Mouse (Mus musculus): ENCODE data around the gene Stat5b.

DNA sequence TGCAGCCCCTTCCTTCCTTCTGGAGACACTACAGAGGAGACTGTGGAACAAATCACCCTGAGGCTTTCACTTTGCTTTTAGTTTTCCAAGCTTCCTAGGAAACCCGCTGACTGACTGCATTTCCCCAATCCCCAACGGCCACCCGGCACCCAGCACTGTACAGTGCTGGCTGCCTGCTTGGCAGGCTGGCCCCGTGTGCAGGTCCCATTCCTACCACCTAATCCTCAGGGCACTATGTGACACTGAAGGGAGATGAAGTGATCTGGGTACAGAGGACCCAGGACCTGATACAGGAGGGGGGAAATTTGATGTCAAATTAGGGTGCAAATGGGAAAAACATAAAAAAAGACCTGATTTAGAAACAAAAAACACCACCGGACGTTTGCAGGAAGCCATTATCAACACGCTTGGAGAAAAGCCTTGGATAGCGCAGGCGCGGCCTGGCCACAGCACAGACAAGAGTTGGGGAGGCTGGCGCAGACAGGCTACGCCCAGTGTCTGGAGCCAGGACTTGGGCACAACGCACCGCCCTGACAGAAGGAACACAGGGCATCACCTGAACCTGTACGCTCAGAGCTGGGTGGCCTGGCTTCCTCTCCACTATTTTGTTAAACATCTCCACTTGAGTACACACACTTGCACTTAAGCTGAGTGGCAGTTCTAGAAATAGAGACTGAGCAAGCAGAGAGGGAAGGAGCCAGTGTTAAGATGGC, 68.6 kb downstream of the Stat5b start:
- TF ChIP-seq POLR2A (IDR thresholded peaks at IDR 0.05; ENCODE audit: control insufficient read depth in 1 of 2, insufficient read depth in 1 of 2, low read depth in 1 of 2, low read length in 2 of 2, poor library complexity in 1 of 2) (no peak), TBP (IDR thresholded peaks at IDR 0.05; ENCODE audit: low read depth, low read length) (no peak), MAFK (IDR thresholded peaks at IDR 0.05; ENCODE audit: borderline replicate concordance, low read depth, low read length) (no peak), POLR2AphosphoS2 (IDR thresholded peaks at IDR 0.05; ENCODE audit: low read length) (no peak), CTCF (IDR thresholded peaks at IDR 0.05 in 2 of 3, conservative IDR thresholded peaks at IDR 0.05 in 1 of 3; ENCODE audit: control insufficient read depth in 1 of 3, insufficient read depth in 1 of 3, low read depth in 2 of 3, low read length in 3 of 3, poor library complexity in 1 of 3, severe bottlenecking in 1 of 3) (no peak), ZC3H11A (IDR thresholded peaks at IDR 0.05; ENCODE audit: low read depth, low read length) (no peak)

Data from MEL (cell line).